Mouse (Mus musculus) thymus, adult 2 months (tissue): ENCODE measurements around the gene Pla2g10.
"Not testable (repeated sequence)": the region's sequence is repeated elsewhere in the genome, so short reads cannot be mapped to it uniquely, and the experiment has no call there.

ENCODE experiments used
- CTCF ChIP-seq: fragments of 200-500 bp; IDR thresholded peaks from 2 replicates; pipeline ENCODE4 v1.5.1; 2012; ENCODE audit warnings: mild to moderate bottlenecking, control low read depth, low read length, moderate library complexity, borderline replicate concordance; ENCODE audit not compliant: control insufficient read depth, poor library complexity, insufficient read depth; ENCODE audit errors: extremely low read depth
- POLR2A ChIP-seq: fragments of 200-500 bp; IDR thresholded peaks from 2 replicates; pipeline ENCODE4 v1.6.1; 2012; ENCODE audit warnings: mild to moderate bottlenecking, low read length, control low read depth, moderate library complexity; ENCODE audit not compliant: control insufficient read depth, poor library complexity, insufficient read depth; ENCODE audit errors: extremely low read depth

DNA sequence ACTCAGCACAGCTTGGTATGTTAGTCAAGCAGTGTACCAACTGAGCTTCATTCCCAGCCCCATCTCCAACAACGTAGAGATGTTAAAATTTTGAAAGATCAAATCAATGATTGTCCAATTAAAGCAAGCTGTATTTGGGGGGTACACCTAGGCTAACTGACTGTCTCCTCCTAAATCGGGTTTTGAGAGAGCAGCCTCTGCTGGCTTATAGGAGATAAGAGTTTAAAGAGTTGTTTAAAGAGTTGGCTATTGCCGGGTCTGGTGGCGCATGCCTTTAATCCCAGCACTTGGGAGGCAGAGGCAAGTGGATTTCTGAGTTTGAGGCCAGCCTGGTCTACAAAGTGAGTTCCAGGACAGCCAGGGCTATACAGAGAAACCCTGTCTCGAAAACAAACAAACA, 59.9 kb downstream of the Pla2g10 start:
- not testable (repeated sequence) for TF ChIP-seq CTCF, POLR2A
